Mouse (Mus musculus): ENCODE results near the gene Tom1l1.

DNA sequence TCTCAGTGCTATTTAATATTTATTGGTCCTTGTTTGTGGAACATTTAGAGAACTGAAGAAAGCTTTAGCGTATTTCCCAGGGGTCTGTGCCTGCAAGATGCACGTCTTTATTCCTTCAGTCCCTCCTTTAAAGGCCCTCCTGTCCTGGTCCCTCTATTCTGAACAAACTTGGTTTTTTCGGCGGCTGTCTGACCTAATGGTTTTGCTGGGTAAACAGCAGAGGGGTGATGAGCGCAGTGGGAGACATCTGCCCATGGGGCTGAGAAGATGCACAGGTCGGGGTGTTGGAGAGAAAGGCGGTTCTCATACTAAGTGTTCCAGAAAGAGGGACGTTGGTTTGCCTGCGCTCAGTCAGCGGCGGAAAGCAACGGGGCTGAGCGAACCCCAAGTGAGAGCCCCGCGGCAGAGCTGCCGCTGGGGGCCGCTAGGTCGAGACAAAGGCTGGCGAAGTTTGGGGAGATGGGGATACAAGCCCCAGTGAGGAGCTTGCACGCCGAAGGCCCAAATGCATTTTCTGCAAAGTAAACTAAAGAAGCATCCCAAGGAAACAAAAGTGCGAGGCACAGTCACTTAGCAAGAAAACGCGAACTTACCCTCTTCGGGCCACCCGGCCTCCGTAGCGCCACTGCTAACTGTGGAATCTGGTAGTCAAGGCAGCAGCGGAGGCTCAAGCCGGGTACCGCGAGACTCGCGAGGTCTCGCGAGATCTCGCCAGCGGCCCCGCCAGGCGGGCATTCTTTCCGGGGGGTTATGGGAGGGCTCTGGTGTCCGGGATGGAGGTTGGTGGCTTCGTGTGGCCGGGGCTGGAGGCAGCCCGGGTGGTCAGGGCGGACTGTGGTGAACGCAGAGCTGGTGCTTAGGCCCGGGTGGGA, 50.5 kb downstream of the Tom1l1 start, which contains the start of the genes Stxbp4 and Cox11:
- peak; percentile 100 for TF ChIP-seq EP300 (optimal IDR thresholded peaks at IDR 0.05)
- TF ChIP-seq CTCF (IDR thresholded peaks at IDR 0.05; ENCODE audit: low read depth) = peak; percentile 65
